In the genomic region with DNA sequence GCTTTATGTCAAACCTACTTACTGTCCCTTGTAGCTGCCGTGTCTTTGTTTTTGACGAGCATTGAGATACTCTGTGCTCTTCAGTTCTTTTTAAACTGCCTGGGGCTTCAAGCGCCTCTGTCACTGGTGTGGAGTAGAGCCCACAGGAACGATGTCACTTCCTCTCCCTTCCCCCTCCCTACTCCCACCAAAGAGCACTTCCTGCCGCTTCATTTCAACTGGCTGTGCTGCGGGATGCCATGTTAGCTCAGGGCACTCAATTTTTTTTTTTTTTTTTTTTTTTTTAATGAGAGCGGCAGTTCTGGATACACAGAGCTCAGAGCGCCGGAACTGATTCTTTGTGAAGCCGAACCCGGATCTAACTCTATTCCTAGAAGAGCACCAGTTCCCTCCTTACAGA, we compare ENCODE assay signal across 8 mouse cellular contexts.
DNase-seq lines count a peak whose midpoint lies in the region; ATAC-seq and TF ChIP-seq lines count a peak whose summit lies in the region.

No protein-coding gene starts in this region.

- TF ChIP-seq POLR2A in spleen, adult 2 months (IDR thresholded peaks at IDR 0.05; ENCODE audit: low read depth, low read length) = no peak

- DNase-seq in adrenal gland, adult (ENCODE audit: inconsistent age in 2 of 2, low spot score in 1 of 2) = peak; percentile 36 to 61
- DNase-seq in adrenal gland, adult 18-20 months (ENCODE audit: low spot score in 2 of 2) = no peak
- DNase-seq in spleen, adult 2 months (ENCODE audit: low read depth in 1 of 2, low spot score in 2 of 2) = peak; percentile 49 to 63
- no peak for DNase-seq in spleen, adult 12 weeks (ENCODE audit: low spot score)
- DNase-seq in gastrocnemius, adult 18-20 months (ENCODE audit: low spot score) = no peak

- no peaks in the 10 kb centered on the region for H3K9me3 ChIP-seq in lung, embryonic 16.5 days (ENCODE audit: control insufficient read depth, low read length)
- H3K9me3 ChIP-seq in stomach, embryonic 16.5 days (replicated peaks; ENCODE audit: control insufficient read depth, low read length) = no peaks in the 10 kb centered on the region

- no peaks in the 10 kb centered on the region for H3K27me3 ChIP-seq in spleen, adult 2 months (ENCODE audit: control insufficient read depth, insufficient read depth, low read length)
- no peaks in the 10 kb centered on the region for H3K27me3 ChIP-seq in lung, embryonic 16.5 days (ENCODE audit: control insufficient read depth, insufficient read depth, low read depth, low read length)
- no peaks in the 10 kb centered on the region for H3K27me3 ChIP-seq in stomach, embryonic 16.5 days (ENCODE audit: control insufficient read depth, insufficient read depth, low read length)

- ATAC-seq in inflammation-experienced regulatory T-cells, adult 6 months = peak; percentile 98
- peak; percentile 88 for ATAC-seq in lung, embryonic 16.5 days (ENCODE audit: low read depth)
- ATAC-seq in stomach, embryonic 16.5 days (ENCODE audit: insufficient read depth, low FRiP score) = no peak

- H3K4me2 ChIP-seq in lung, embryonic 16.5 days (ENCODE audit: low read depth, low read length) = peak overlapping the region; percentile 20
- H3K4me2 ChIP-seq in stomach, embryonic 16.5 days (ENCODE audit: low read depth, low read length) = peak overlapping the region; percentile 12; the same call in 1 of the 2 replicates

- TF ChIP-seq CTCF in spleen, adult 2 months (IDR thresholded peaks at IDR 0.05; ENCODE audit: extremely low read depth, insufficient read depth, insufficient read length, insufficient replicate concordance) = no peak

- no peak overlapping the region for H3K27ac ChIP-seq in spleen, adult 2 months (ENCODE audit: insufficient read depth, low read length)
- H3K27ac ChIP-seq in lung, embryonic 16.5 days (ENCODE audit: low read length) = peak overlapping the region; percentile 73
- H3K27ac ChIP-seq in stomach, embryonic 16.5 days (ENCODE audit: low read length) = no peak overlapping the region

- WGBS in spleen, adult 2 months = 2% methylated on average over 11 of the region's 11 CpGs
- WGBS in lung, embryonic 16.5 days = 57% methylated on average over 11 of the region's 11 CpGs
- 65% methylated on average over 11 of the region's 11 CpGs for WGBS in stomach, embryonic 16.5 days

- H3K36me3 ChIP-seq in spleen, adult 2 months (ENCODE audit: control insufficient read depth, insufficient read depth, low read length) = no peaks in the 10 kb centered on the region
- no peaks in the 10 kb centered on the region for H3K36me3 ChIP-seq in lung, embryonic 16.5 days (ENCODE audit: control insufficient read depth, insufficient read depth, low read length)
- H3K36me3 ChIP-seq in stomach, embryonic 16.5 days (ENCODE audit: control insufficient read depth, insufficient read depth, low read length) = no peaks in the 10 kb centered on the region

- peak overlapping the region; percentile 4; the same call in 1 of the 2 replicates for H3K4me3 ChIP-seq in spleen, adult 2 months (ENCODE audit: extremely low read depth, insufficient read depth, insufficient read length)
- H3K4me3 ChIP-seq in lung, embryonic 16.5 days (ENCODE audit: low read length) = no peak overlapping the region
- H3K4me3 ChIP-seq in stomach, embryonic 16.5 days (replicated peaks; ENCODE audit: low read length) = no peak overlapping the region

- no peak overlapping the region for H3K9ac ChIP-seq in lung, embryonic 16.5 days (ENCODE audit: low read length)
- no peak overlapping the region for H3K9ac ChIP-seq in stomach, embryonic 16.5 days (ENCODE audit: low read length)

- no peaks in the 10 kb centered on the region; the same call in 1 of the 2 replicates for H3K4me1 ChIP-seq in spleen, adult 2 months (ENCODE audit: control insufficient read depth, insufficient read depth, insufficient read length)
- no peaks in the 10 kb centered on the region for H3K4me1 ChIP-seq in lung, embryonic 16.5 days (replicated peaks; ENCODE audit: control insufficient read depth, insufficient read depth, low read length)
- H3K4me1 ChIP-seq in stomach, embryonic 16.5 days (ENCODE audit: control insufficient read depth, insufficient read depth, low read length) = no peaks in the 10 kb centered on the region

Comparison
In these comparisons a context has a peak if more than half of its experiments do, and no peak if none do; other contexts are left out.
1. DNase-seq: peak in adrenal gland, adult (2 of 2) and spleen, adult 2 months (2 of 2); none in adrenal gland, adult 18-20 months (0 of 2), spleen, adult 12 weeks (single experiment) and gastrocnemius, adult 18-20 months (single experiment).